Mouse (Mus musculus): Measurements from ENCODE around the gene Ttc28. TPM values are rescaled to one million over a fixed set of nuclear protein-coding genes. Genes with fewer than 3 reads are reported as not detected.

Ttc28 gene
- polyA plus RNA-seq, 1 experiment from 2014 or later: 13.0 TPM

DNA sequence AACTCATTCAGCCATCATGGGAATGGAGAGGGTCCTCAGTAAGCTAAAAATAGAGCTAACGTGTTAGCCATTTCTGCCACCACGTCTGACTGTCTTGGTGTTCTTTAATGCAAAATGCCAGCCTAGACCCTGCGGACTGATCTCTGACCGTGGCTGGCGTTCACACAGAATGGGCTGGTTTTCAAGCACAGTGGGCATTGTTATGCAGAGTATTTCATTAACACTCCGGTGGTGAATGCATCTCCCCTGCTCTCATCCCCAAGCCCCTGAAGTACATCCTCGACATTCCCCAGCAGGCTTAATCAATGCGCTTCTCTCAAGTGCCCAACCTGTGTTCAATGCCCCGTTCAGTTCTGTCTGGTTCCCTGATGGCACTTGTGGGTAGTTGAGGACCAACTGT, 290.8 kb downstream of the Ttc28 start:
- peaks cover 8% of the 10 kb centered on the region for H3K4me1 ChIP-seq (replicated peaks; ENCODE audit: control insufficient read depth, insufficient read depth, low read length)
- no peak overlapping the region for H3K4me3 ChIP-seq (ENCODE audit: low read depth, low read length)
- H3K9me3 ChIP-seq (ENCODE audit: control insufficient read depth, low read length): no peaks in the 10 kb centered on the region
- no peaks in the 10 kb centered on the region for H3K27me3 ChIP-seq (replicated peaks; ENCODE audit: control insufficient read depth, insufficient read depth, low read length)
- no peaks in the 10 kb centered on the region for H3K36me3 ChIP-seq (ENCODE audit: control insufficient read depth, insufficient read depth, low read length)
- DNase-seq (ENCODE audit: low spot score) (no peak), ATAC-seq (replicated peaks; ENCODE audit: low FRiP score, low TSS enrichment, low read depth) (no peak)
- H3K9ac ChIP-seq (ENCODE audit: low read length): no peak overlapping the region
- H3K4me2 ChIP-seq (ENCODE audit: low read length): no peak overlapping the region
- H3K27ac ChIP-seq (ENCODE audit: low read depth): no peak overlapping the region
- 67% methylated on average over 9 of the region's 9 CpGs for WGBS

DNA sequence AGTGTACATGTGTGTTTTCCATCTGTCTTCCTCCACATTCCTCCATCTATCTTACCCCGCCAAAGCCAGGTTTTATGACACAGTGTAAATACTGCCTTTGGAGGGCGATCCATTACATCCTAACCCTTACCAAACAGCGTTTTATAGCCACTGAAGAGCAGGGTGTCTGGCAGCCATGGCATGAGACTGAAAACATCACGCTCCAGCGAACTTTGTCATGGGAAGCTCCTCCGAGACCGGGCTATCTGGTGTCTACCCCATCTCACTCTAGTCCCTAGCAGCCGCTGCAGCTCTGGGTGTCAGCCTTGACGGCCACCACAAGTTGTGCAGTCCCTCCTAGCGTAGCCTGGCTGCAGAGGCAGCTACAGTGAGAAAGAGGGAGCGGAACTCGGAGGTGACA, 295.8 kb downstream of the Ttc28 start:
- no peak overlapping the region for H3K9ac ChIP-seq (ENCODE audit: low read length)
- no peak overlapping the region for H3K4me3 ChIP-seq (ENCODE audit: low read depth, low read length)
- no peaks in the 10 kb centered on the region for H3K36me3 ChIP-seq (ENCODE audit: control insufficient read depth, insufficient read depth, low read length)
- no peaks in the 10 kb centered on the region for H3K9me3 ChIP-seq (ENCODE audit: control insufficient read depth, low read length)
- WGBS: 31% methylated on average over 12 of the region's 12 CpGs
- H3K27ac ChIP-seq (ENCODE audit: low read depth): no peak overlapping the region
- H3K4me2 ChIP-seq (ENCODE audit: low read length): peak overlapping the region; percentile 32
- DNase-seq (ENCODE audit: low spot score) (no peak), ATAC-seq (replicated peaks; ENCODE audit: low FRiP score, low TSS enrichment, low read depth) (no peak; the same call in 1 of the 2 replicates)
- H3K4me1 ChIP-seq (replicated peaks; ENCODE audit: control insufficient read depth, insufficient read depth, low read length): peaks cover 47% of the 10 kb centered on the region
- no peaks in the 10 kb centered on the region for H3K27me3 ChIP-seq (replicated peaks; ENCODE audit: control insufficient read depth, insufficient read depth, low read length)

DNA sequence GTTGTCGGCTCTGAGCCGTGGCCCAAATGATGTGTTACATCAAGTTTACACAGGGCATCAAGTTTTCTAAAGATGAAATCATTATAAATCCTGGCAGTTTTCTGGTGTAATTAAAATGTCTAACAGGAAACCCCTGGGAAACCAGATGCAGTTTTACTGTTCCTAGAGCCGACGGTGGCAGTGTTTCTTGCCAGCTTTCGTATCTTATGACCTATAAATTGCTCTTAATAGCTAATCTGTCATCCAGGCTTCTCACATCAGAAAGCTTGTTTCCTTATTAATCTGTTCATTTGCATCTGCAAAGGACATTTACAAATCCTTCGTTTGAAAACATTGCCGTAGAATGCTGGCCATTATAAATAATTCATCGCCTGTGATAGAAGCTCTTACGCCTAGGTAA, 296.2 kb downstream of the Ttc28 start:
- no peak overlapping the region for H3K4me3 ChIP-seq (ENCODE audit: low read depth, low read length)
- no peaks in the 10 kb centered on the region for H3K9me3 ChIP-seq (ENCODE audit: control insufficient read depth, low read length)
- H3K27ac ChIP-seq (ENCODE audit: low read depth): no peak overlapping the region
- H3K4me1 ChIP-seq (replicated peaks; ENCODE audit: control insufficient read depth, insufficient read depth, low read length): peaks cover 51% of the 10 kb centered on the region
- peak overlapping the region; percentile 32; the same call in 1 of the 2 replicates for H3K4me2 ChIP-seq (ENCODE audit: low read length)
- H3K36me3 ChIP-seq (ENCODE audit: control insufficient read depth, insufficient read depth, low read length): no peaks in the 10 kb centered on the region
- DNase-seq (ENCODE audit: low spot score) (no peak), ATAC-seq (replicated peaks; ENCODE audit: low FRiP score, low TSS enrichment, low read depth) (no peak)
- 58% methylated on average over 9 of the region's 9 CpGs for WGBS
- H3K27me3 ChIP-seq (replicated peaks; ENCODE audit: control insufficient read depth, insufficient read depth, low read length): no peaks in the 10 kb centered on the region
- H3K9ac ChIP-seq (ENCODE audit: low read length): no peak overlapping the region

DNA sequence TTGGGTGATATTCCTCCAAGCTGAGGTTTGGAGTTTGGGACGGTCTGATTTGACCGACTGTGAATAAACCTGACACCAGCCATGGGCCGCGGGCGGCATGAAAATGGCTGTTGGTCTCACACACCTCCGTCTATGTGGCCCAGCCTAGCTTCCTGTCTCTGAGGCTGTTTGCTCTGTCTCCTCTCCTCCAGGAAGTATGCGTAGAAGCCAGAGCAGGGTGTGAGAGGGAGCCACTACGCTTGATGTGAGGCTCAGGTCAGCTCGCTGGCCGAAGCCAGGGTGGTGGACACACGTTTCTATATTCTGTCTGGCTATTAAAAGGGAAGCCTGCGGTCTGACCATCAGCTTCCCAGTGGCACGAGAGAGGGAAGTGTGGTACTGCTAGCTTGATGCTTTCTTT, 296.8 kb downstream of the Ttc28 start:
- no peak overlapping the region for H3K27ac ChIP-seq (ENCODE audit: low read depth)
- no peaks in the 10 kb centered on the region for H3K27me3 ChIP-seq (replicated peaks; ENCODE audit: control insufficient read depth, insufficient read depth, low read length)
- H3K9me3 ChIP-seq (ENCODE audit: control insufficient read depth, low read length): no peaks in the 10 kb centered on the region
- H3K36me3 ChIP-seq (ENCODE audit: control insufficient read depth, insufficient read depth, low read length): no peaks in the 10 kb centered on the region
- 84% methylated on average over 13 of the region's 13 CpGs for WGBS
- peaks cover 51% of the 10 kb centered on the region for H3K4me1 ChIP-seq (replicated peaks; ENCODE audit: control insufficient read depth, insufficient read depth, low read length)
- ATAC-seq (replicated peaks; ENCODE audit: low FRiP score, low TSS enrichment, low read depth): no peak
- no peak for DNase-seq (ENCODE audit: low spot score)
- no peak overlapping the region for H3K4me3 ChIP-seq (ENCODE audit: low read depth, low read length)
- H3K9ac ChIP-seq (ENCODE audit: low read length): no peak overlapping the region
- H3K4me2 ChIP-seq (ENCODE audit: low read length): no peak overlapping the region

DNA sequence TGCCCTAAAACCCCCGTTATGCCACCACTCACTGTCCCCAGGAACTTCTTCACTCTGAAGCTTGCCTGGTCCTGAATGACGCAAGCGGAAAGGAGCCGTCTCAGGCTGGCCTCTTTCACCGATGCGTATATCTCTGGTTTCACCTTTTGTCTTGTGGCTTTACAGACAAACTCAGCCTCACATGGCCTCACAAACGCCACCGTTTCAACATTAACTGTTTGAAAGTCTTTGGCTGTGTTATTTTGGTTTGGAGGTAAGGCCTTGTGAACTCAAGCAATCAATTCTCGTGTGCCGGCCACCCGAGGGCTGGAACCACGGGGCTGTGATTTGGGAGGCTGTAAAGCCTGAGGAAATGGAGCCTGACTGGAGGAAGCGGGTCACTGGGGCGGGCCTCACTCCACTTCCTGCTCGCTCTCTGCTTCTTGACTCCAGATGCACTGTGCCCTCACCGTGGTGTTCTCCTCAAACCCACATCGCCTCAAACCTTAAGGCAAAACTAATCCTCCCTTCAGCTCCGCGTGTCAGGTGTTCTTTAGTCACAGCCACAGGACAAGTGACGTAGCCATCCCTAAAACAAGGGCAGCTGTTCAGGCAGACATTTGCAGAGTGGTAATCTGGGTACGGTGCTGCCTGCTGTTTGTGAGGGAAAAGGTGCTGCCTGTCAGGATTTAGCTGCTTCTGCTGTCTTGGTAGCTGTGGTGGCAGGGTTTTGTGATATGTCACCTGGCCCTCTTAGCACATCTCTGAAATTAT, 298.9 kb downstream of the Ttc28 start:
- no peak for ATAC-seq (replicated peaks; ENCODE audit: low FRiP score, low TSS enrichment, low read depth)
- Histone ChIP-seq H3K27ac (ENCODE audit: low read depth) (0 out of 2 replicates have a peak overlapping the region, but pooled peaks have one; percentile 38), H3K4me3 (ENCODE audit: low read depth, low read length) (no peak overlapping the region), H3K9ac (ENCODE audit: low read length) (no peak overlapping the region), H3K4me1 (replicated peaks; ENCODE audit: control insufficient read depth, insufficient read depth, low read length) (peaks cover 51% of the 10 kb centered on the region), H3K27me3 (replicated peaks; ENCODE audit: control insufficient read depth, insufficient read depth, low read length) (no peaks in the 10 kb centered on the region), H3K4me2 (ENCODE audit: low read length) (0 out of 2 replicates have a peak overlapping the region, but pooled peaks have one; percentile 11), H3K36me3 (ENCODE audit: control insufficient read depth, insufficient read depth, low read length) (0 out of 2 replicates have a peak, but pooled peaks cover 4% of the 10 kb centered on the region), H3K9me3 (ENCODE audit: control insufficient read depth, low read length) (no peaks in the 10 kb centered on the region)
- WGBS: 45% methylated on average over 21 of the region's 21 CpGs
- DNase-seq (ENCODE audit: low spot score): no peak

DNA sequence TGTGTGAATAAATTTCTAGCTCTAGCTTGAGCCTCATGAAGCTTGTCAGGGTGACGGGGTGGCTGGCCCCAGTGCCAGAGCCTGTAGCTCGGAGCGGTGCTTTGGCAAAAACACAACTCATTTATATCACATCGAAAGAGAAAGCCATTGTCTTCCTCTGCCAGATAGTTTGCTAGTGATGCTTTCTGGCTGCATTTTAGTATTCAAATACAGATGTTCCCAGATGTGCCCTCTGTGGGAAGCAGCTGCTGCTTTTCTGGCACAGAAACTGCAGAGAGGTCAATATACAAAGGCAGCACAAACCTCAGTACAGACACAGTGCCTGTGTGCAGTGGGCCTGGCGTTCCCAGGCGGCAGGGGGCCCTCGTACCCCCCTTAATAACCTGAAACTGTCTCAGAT, 300.0 kb downstream of the Ttc28 start:
- Histone ChIP-seq H3K36me3 (ENCODE audit: control insufficient read depth, insufficient read depth, low read length) (0 out of 2 replicates have a peak, but pooled peaks cover 5% of the 10 kb centered on the region), H3K27ac (ENCODE audit: low read depth) (peak overlapping the region; percentile 38), H3K4me2 (ENCODE audit: low read length) (no peak overlapping the region), H3K27me3 (replicated peaks; ENCODE audit: control insufficient read depth, insufficient read depth, low read length) (no peaks in the 10 kb centered on the region), H3K4me3 (ENCODE audit: low read depth, low read length) (no peak overlapping the region), H3K9ac (ENCODE audit: low read length) (no peak overlapping the region), H3K4me1 (replicated peaks; ENCODE audit: control insufficient read depth, insufficient read depth, low read length) (peaks cover 50% of the 10 kb centered on the region), H3K9me3 (ENCODE audit: control insufficient read depth, low read length) (no peaks in the 10 kb centered on the region)
- DNase-seq (ENCODE audit: low spot score) (no peak), ATAC-seq (replicated peaks; ENCODE audit: low FRiP score, low TSS enrichment, low read depth) (no peak)
- WGBS: 35% methylated on average over 7 of the region's 7 CpGs

GRCm38 (mm10) chr5:111180091-111181053, 300.8 kb downstream of the Ttc28 start:
- DNase-seq (ENCODE audit: low spot score): no peak
- Histone ChIP-seq H3K36me3 (ENCODE audit: control insufficient read depth, insufficient read depth, low read length) (0 out of 2 replicates have a peak, but pooled peaks cover 5% of the 10 kb centered on the region), H3K4me2 (ENCODE audit: low read length) (no peak overlapping the region; the same call in 1 of the 2 replicates), H3K27me3 (replicated peaks; ENCODE audit: control insufficient read depth, insufficient read depth, low read length) (no peaks in the 10 kb centered on the region), H3K27ac (ENCODE audit: low read depth) (peak overlapping the region; percentile 38; the same call in 1 of the 2 replicates), H3K9ac (ENCODE audit: low read length) (no peak overlapping the region), H3K9me3 (ENCODE audit: control insufficient read depth, low read length) (no peaks in the 10 kb centered on the region), H3K4me3 (ENCODE audit: low read depth, low read length) (no peak overlapping the region), H3K4me1 (replicated peaks; ENCODE audit: control insufficient read depth, insufficient read depth, low read length) (peaks cover 43% of the 10 kb centered on the region)
- WGBS: 43% methylated on average over 25 of the region's 25 CpGs
- no peak for ATAC-seq (replicated peaks; ENCODE audit: low FRiP score, low TSS enrichment, low read depth)

DNA sequence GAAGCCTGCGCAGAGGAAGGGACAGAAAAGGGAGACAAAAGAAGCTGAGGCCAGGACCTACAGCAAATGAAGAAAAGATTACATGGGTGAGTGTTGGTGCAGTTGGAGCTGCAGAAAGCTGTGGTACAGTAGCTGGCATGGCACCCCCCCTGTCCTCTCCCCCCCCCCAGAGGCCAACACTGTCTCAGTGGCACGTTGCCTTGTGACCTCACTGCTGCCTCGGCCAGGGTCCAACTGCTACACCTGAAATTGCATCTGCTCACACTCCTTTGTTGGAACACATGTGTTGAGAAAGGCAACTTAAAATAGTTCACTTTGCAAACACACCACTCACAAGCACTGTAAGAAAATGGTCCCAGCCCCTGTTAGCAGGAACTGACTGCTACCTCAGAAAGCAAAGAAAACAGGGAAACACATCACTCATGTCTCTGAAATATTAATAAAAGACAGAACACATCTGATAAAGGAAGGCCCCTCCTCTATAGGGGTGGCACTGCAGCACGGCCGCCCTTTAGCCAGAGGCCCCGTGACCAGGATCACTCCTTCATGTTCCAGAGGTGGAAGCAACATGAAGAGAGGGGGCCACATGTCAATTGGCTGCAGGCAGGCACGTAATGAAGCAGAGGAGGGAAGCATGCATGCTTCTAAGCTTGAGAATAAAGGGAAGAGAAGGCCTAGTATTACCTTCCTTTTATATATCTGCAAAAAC, 301.8 kb downstream of the Ttc28 start:
- WGBS: 80% methylated on average over 7 of the region's 7 CpGs
- Histone ChIP-seq H3K36me3 (ENCODE audit: control insufficient read depth, insufficient read depth, low read length) (0 out of 2 replicates have a peak, but pooled peaks cover 5% of the 10 kb centered on the region), H3K9ac (ENCODE audit: low read length) (no peak overlapping the region), H3K4me1 (replicated peaks; ENCODE audit: control insufficient read depth, insufficient read depth, low read length) (peaks cover 33% of the 10 kb centered on the region), H3K9me3 (ENCODE audit: control insufficient read depth, low read length) (no peaks in the 10 kb centered on the region), H3K4me2 (ENCODE audit: low read length) (no peak overlapping the region), H3K4me3 (ENCODE audit: low read depth, low read length) (no peak overlapping the region), H3K27me3 (replicated peaks; ENCODE audit: control insufficient read depth, insufficient read depth, low read length) (no peaks in the 10 kb centered on the region), H3K27ac (ENCODE audit: low read depth) (no peak overlapping the region)
- DNase-seq (ENCODE audit: low spot score): no peak
- ATAC-seq (replicated peaks; ENCODE audit: low FRiP score, low TSS enrichment, low read depth): no peak

All from intestine, embryonic 14.5 days (tissue).